Mouse (Mus musculus) gastrocnemius, adult 2 months (tissue): ENCODE data around the gene Adssl1. TPM values are rescaled to one million over a fixed set of nuclear protein-coding genes. Genes with fewer than 3 reads are reported as not detected.

ENCODE experiments used
- DNase-seq: peaks from one replicate; pipeline ENCODE4 v3.0.0; 2022
- H3K27ac ChIP-seq: fragments of 200-600 bp; 2 replicates; pipeline ENCODE4 v1.8.1; 2022; ENCODE audit warnings: mild to moderate bottlenecking
- H3K4me3 ChIP-seq: fragments of 200-600 bp; 2 replicates; pipeline ENCODE4 v1.8.1; 2022; ENCODE audit warnings: mild to moderate bottlenecking, moderate library complexity
- CTCF ChIP-seq: fragments of 200-600 bp; IDR thresholded peaks from 2 replicates; pipeline ENCODE4 v1.8.1; 2022; ENCODE audit warnings: antibody characterized with exemption, mild to moderate bottlenecking, moderate library complexity
- intact Hi-C: fragments of 180-260 bp; cut with DNase I; formaldehyde crosslinking; loops from one replicate; pipeline ENCODE4 v1.15.1; 2025
- total RNA-seq, 2 experiments: library from RNA; stranded (reverse); gene quantifications; 2 replicates each; pipeline ENCODE4 v1.2.3; 2021

Adssl1 gene
- total RNA-seq, 2 experiments from 2014 or later = 1,028 to 1,061 TPM

GRCm38 (mm10) chr12:112618981-112619685 is 712 bp upstream of the Adssl1 start:
- intact Hi-C loops = no loop called here
- no peak for TF ChIP-seq CTCF
- Histone ChIP-seq H3K27ac (peak overlapping the region; percentile 99), H3K4me3 (peak overlapping the region; percentile 87)
- peak; percentile 89 for DNase-seq

GRCm38 (mm10) chr12:112620354-112621061 is 663 bp downstream of the Adssl1 start:
- Histone ChIP-seq H3K27ac (peak overlapping the region; percentile 99), H3K4me3 (peak overlapping the region; percentile 87)
- DNase-seq = peak; percentile 86
- no peak for TF ChIP-seq CTCF
- intact Hi-C loops = no loop called here

- no peak for TF ChIP-seq CTCF
- peak overlapping the region; percentile 87 for H3K4me3 ChIP-seq
- peak overlapping the region; percentile 99 for H3K27ac ChIP-seq
- DNase-seq = peak; percentile 58
- intact Hi-C loops = no loop called here
These were observed 2.1 kb downstream of the Adssl1 start for GRCm38 (mm10) chr12:112621900-112622299.

GRCm38 (mm10) chr12:112623742-112624141 is 3.9 kb downstream of the Adssl1 start:
- TF ChIP-seq CTCF = peak; percentile 99
- peak overlapping the region; percentile 99 for H3K27ac ChIP-seq
- peak; percentile 79 for DNase-seq
- peak overlapping the region; percentile 87 for H3K4me3 ChIP-seq
- intact Hi-C loops = loop anchor here (1.0 kb wide), 1 partner anchor 71 kb away; no protein-coding TSS in a partner anchor

GRCm38 (mm10) chr12:112625700-112626099 is 5.9 kb downstream of the Adssl1 start:
- intact Hi-C loops = no loop called here
- Histone ChIP-seq H3K4me3 (peak overlapping the region; percentile 39), H3K27ac (peak overlapping the region; percentile 99)
- peak; percentile 79 for DNase-seq
- no peak for TF ChIP-seq CTCF

- DNase-seq = peak; percentile 58
- intact Hi-C loops = no loop called here
- H3K27ac ChIP-seq = peak overlapping the region; percentile 99
- peak overlapping the region; percentile 39 for H3K4me3 ChIP-seq
- TF ChIP-seq CTCF = no peak
These were observed 6.6 kb downstream of the Adssl1 start for GRCm38 (mm10) chr12:112626455-112626854.

GRCm38 (mm10) chr12:112627097-112627881 is 7.4 kb downstream of the Adssl1 start:
- H3K27ac ChIP-seq = peak overlapping the region; percentile 99
- peak; percentile 60 for TF ChIP-seq CTCF
- no peak for DNase-seq
- intact Hi-C loops = no loop called here
- no peak overlapping the region for H3K4me3 ChIP-seq

- TF ChIP-seq CTCF = no peak
- DNase-seq = no peak
- H3K27ac ChIP-seq = peak overlapping the region; percentile 99
- peak overlapping the region; percentile 59 for H3K4me3 ChIP-seq
- intact Hi-C loops = no loop called here
These were observed 8.4 kb downstream of the Adssl1 start for GRCm38 (mm10) chr12:112628197-112628596.

- Histone ChIP-seq H3K4me3 (peak overlapping the region; percentile 59), H3K27ac (peak overlapping the region; percentile 99)
- TF ChIP-seq CTCF = no peak
- peak; percentile 89 for DNase-seq
- intact Hi-C loops = no loop called here
These were observed 9.3 kb downstream of the Adssl1 start for GRCm38 (mm10) chr12:112628928-112629721.

GRCm38 (mm10) chr12:112630029-112630428 is 10.2 kb downstream of the Adssl1 start:
- no peak for TF ChIP-seq CTCF
- Histone ChIP-seq H3K4me3 (peak overlapping the region; percentile 50; the same call in 1 of the 2 replicates), H3K27ac (peak overlapping the region; percentile 99)
- peak; percentile 75 for DNase-seq
- intact Hi-C loops = no loop called here

GRCm38 (mm10) chr12:112630796-112631195 is 11.0 kb downstream of the Adssl1 start:
- no peak for TF ChIP-seq CTCF

GRCm38 (mm10) chr12:112631472-112631871 is 11.6 kb downstream of the Adssl1 start:
- TF ChIP-seq CTCF = no peak

More at GRCm38 (mm10) chr12:112630796-112631195, 11.0 kb downstream of the Adssl1 start:
- no peak for DNase-seq
- H3K4me3 ChIP-seq = peak overlapping the region; percentile 50
- H3K27ac ChIP-seq = peak overlapping the region; percentile 99
- intact Hi-C loops = no loop called here

More at GRCm38 (mm10) chr12:112631472-112631871, 11.6 kb downstream of the Adssl1 start:
- intact Hi-C loops = no loop called here
- Histone ChIP-seq H3K27ac (peak overlapping the region; percentile 99), H3K4me3 (no peak overlapping the region)
- no peak for DNase-seq
